Mouse (Mus musculus): Measurements from ENCODE around the gene Bmpr1a.
A peak's percentile ranks its signal among the peaks of the same experiment; 100 is the strongest.
"Not testable (repeated sequence)": the region's sequence is repeated elsewhere in the genome, so short reads cannot be mapped to it uniquely, and the experiment has no call there.

The Bmpr1a gene

DNA sequence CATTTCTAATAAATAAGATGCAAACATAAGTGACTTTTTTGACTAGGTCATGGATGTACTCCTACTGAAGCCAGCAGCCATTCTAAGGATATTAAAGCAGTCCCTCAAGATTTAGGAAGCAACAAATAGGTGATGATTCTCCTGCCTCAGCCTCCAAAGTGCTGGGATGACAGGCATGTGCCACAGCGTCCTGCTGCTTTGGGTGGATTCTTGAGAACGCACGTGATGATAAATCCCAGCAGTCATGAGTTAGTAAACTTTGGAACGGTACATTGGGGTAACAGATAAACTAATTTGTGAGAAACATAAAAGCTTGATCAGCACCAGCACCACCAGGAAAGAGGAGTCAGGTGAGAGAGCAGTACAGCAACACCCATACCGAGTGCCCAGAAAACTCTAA lies 52.7 kb downstream of the Bmpr1a start:
- no peak for DNase-seq (ENCODE audit: low spot score in 2 of 2)

DNA sequence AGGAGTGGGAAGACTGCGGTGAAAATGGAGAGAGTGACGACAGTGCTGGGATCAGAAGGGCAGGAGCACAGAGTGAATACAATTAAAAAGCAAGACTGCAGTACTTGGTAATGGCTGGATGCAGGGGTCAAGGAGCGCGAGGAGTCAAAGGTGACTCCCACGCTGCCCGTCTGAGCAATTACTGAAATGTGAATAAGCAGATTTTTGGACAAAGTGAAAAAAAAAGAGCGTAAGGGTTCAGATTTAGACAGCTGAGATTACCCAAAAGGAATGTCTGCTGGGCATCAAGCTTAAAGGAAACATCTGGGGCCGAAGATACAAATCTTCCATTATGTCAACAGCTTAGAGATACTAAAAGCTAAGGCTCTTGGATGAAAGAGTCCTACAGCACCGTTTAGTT lies 53.3 kb downstream of the Bmpr1a start:
- DNase-seq (ENCODE audit: low spot score in 2 of 2), result no peak

DNA sequence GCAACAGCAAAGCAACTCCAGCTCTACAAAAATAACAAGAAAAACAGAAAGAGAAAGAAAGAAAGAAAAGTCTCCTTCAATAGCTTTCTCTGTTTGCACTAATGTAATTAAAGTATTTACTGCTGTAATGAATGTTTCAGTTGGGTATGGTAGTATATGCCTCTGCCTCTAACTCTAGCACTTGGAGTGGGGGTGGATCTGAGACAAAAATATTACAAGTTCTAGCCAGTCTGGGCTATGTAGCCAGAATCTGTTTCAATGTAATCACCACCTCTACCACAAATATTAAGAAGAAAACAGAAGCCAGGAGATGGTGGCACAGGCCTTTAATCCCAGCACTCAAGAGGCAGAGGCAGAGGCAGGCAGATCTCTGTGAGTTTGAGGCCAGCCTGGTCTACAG lies 54.7 kb downstream of the Bmpr1a start:
- DNase-seq (ENCODE audit: low spot score in 2 of 2), result no peak

DNA sequence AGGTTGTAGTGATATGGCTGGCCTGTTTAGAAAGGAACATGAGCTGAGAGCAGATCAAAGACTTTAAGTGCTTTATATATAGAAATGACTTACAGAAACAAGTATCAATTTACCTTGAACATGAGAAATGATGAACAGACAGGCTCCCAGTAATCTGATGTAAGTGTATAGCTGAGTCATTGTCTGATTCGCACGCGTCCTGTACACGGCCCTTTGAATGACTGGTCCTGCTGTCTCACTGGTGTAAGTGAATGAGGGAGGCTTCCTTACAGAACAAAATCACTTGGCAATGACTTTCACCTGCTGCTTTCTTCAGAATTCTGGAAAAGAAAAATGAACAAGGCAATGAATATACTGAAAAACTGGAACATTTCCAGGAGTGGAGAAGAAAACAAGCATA lies 55.5 kb downstream of the Bmpr1a start:
- DNase-seq (ENCODE audit: low spot score in 2 of 2), result no peak

DNA sequence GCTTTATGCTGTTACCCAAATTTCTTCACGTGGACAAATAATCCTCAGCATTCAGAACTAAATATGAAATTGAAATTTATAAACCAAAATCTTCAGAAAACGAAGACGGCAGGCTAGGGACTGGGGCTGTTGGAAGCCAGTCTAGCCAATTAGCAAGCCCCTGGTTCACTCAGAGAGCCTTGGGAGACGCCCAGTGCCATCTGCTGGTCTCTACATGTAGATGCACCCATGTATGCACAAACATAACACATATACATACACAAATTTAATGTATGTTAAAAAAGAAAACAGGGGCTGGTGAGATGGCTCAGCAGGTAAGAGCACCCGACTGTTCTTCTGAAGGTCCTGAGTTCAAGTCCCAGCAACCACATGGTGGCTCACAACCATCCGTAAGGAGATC lies 56.5 kb downstream of the Bmpr1a start:
- no peak for DNase-seq (ENCODE audit: low spot score in 2 of 2)

DNA sequence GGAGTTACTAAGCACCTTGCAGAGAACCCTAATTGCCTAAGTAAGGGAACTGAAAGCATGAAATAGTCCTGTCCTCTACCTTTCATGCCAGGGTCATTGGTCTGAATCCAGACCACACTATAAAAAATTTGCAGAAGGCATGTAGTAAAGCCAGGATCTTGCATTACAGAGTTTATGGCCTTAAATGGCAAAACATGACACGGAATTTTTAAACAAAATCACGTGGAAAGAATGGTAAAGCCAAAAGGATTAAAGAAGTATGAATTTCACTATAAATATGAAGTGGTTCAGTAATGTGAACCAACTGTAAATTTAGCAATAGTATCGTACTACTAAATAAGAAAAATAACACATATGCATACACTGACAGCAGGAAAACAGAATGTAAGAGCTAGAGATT lies 57.8 kb downstream of the Bmpr1a start:
- no peak for DNase-seq (ENCODE audit: low spot score in 2 of 2)

DNA sequence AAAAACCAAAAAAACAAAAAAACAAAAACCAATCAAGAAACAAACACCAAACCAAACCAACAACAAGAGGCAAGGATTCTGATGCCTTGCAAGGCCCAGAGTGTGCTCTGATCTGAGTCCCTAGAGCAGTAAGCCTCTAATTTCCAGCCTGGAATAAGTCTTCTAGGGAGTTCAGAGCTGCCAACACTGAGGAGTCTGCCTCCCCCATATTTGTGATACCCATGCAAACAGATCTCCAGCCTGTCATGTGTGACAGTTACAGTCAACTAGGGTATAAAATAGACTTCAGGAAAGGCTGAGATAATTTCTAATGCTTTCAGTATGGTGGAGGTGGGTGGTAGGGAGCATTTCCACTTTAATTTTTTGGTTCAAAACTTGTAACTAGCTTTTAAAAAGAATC lies 58.2 kb downstream of the Bmpr1a start:
- DNase-seq (ENCODE audit: low spot score in 2 of 2), result no peak

DNA sequence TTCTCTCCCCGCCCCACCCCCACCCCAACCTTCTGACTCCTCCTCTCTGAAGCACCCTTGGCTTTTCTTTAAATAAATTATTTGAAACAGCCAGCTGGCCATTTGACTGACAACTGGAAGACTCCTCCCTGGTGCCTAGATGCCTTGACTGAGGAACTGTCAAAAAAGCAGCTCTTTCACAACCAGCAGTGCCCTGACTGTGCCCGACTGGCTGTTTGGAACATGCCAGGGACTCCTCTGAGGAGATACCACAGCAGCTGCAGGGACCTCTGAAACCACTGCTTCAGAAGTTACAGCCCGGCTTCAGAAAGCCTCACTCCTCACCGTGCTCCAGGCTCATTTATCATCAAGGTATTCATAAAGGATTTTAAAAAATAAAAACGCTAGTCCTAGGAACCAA lies 58.8 kb downstream of the Bmpr1a start:
- peak in 1 of 2 experiments; percentile 6 for DNase-seq (ENCODE audit: low spot score in 2 of 2)

DNA sequence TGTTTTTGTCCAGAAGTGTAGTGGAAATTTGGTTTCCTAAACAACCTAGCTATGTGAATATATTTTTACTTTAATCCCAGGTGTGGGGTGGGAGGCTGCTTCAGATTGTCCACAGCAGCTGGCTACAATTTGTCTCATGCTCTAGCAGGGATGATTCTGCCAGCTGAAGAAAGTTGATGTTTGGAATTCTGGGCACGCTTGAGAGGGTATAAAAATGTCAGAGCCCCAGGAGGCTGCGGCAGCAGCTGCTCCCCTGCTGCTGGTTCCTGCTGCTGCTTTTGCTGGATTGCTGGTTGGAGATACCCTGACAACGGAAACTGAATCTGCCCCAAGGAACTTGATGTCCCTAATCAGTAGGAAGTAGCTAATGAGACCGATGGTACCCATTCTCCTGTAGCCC lies 60.6 kb downstream of the Bmpr1a start:
- no peak for DNase-seq (ENCODE audit: low spot score in 2 of 2)

DNA sequence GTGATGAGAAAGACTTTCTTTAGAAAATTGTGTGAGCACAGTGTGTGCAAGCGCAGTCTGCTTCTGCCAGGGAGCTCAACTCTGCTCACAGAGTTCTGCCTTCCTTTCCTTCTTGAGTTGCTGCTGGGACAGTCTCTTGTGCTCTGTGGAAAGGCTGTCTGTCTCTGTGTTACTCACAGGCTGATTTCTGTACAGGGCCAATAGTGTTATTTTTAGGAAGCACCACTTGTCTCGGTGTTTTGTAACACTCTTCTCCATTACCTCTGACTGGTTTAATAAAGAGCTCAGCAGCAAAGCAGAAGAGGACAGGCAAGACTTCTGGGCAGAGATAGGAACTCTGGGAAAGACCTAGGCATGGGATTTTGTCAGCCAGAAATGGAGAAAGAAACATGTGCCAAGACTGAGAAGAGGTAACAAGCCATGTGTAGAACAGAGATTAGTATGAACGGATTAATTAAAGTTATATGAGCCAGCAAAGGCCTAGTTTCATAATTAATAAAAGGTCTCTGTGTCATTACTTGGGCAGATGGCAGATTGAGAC lies 62.5 kb downstream of the Bmpr1a start:
- no peak for DNase-seq (ENCODE audit: low spot score in 2 of 2)

DNA sequence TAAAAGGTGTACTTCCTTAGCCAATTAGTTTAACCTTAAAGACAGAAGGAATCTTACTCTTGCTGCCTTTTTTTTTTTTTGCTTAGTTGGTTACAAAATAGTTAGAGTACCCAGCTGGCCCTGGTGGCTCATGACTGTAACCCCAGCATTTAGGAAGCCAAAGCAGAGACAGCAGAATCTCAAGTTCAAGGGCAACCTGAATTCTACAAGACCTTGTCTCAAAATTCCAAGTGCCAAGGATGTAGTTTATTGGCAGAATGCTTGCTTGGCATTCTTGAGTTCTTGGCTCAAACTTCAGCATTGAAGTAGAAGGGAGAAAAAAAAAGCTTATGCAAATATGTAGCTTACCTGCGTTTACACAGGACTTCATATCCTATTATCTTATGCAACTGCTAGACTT lies 74.1 kb downstream of the Bmpr1a start:
- no peak for DNase-seq (ENCODE audit: low spot score in 2 of 2)

DNA sequence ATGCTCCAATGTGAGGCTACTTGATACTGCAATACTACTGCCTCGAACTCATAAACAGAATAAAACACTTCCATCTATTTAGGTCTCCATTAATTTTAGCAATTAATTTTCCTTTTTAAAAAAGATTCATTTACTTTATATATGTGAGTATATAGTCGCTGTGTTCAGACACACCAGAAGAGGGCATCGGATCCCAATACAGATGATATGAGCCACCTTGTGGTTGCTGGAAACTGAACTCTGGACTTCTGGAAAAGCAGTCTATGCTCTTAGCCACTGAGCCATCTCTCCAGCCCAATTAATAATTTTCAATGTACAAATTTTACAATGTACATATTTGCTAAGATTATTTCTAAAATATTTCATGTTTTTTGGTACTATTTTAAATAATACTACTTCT lies 74.9 kb downstream of the Bmpr1a start:
- no peak for DNase-seq (ENCODE audit: low spot score in 2 of 2)

DNA sequence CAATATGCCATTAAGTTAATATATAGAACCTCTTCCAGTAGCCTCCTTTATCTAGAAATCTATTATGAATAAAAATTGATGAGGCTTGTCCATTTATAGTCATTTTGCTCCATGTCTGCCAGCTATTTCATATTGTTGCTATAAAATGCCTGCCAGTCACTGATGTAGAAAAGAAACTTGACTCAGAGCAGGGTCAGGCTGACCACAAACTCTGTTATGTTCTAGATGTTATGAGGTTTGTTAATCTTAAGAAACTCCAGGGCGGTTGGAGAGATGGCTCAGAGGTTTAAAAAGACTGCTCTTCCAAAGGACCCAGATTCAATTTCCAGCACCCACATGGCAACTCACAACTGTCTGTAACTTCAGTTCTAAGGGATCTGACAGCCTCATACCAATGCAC lies 82.1 kb downstream of the Bmpr1a start:
- no peak for DNase-seq (ENCODE audit: low spot score in 2 of 2)

DNA sequence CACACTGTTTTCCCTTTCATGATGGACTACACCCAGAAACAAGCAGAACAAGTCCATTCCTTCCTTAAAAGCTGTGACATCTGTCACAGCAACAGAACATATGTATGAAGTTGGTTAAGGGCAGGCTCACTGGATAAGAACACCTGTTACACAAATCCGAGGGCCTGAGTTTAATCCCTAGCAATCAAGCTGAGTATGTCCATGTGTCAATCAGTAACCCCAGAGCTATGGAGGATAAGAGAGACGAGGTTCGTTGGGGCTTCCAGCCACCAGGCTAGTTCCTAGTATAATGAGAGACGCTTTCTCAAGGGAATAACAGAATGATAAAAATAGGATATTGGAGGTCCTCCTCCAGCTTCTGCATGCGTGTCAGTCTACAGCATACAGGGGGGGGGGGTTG lies 85.6 kb downstream of the Bmpr1a start:
- DNase-seq (ENCODE audit: low spot score in 2 of 2), result no peak

DNA sequence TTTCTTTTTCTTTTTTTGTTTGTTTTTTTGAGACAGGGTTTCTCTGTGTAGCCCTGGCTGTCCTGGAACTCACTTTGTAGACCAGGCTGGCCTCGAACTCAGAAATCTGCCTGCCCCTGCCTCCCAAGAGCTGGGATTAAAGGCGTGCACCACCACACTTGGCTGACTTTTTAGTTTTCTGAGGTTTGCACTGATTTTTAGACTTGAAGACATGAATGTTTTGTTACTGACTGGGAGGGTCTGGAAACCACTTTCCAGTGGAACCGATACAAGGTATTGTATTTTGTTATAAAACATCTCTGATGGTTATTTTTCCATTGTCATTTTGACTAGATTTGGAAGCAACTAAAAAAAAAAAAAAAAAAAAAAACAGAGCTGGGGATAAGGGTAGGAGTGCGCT lies 86.2 kb downstream of the Bmpr1a start:
- not testable (repeated sequence) for DNase-seq (ENCODE audit: low spot score in 2 of 2)

DNA sequence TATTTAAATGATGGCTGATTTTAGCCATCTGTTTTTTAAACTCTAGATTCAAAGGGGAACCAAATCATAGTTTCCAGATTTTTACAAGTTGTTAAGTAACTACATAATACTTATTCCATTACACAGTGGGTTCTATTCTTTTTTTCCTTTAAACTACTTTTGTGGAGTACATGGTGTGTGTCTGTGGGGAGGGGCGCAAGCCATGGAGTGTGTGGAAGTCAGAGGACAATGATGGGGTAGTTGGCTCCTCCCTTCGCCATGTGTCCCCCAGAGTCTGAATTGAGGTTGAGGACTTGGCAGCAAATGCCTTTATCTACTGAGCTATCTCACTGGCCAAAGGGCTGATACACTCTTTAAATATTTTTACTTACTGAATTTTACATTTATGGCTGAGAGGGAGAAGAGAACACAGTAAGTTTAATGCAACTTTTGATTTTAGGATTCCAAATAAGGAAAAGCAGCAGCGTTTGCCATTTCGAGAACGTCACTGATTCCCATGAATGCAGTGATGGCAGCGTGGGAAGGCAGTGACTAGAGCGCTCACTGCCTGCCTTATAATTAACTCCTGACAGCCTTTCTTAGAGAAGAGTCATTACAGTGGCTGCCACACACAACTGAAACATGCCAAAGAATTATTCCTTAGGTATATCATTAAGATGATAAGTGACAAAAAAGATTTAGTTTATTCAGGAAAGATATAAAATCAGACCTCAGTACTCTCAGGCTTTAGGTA lies 90.8 kb downstream of the Bmpr1a start:
- DNase-seq (ENCODE audit: low spot score in 2 of 2), result no peak

DNA sequence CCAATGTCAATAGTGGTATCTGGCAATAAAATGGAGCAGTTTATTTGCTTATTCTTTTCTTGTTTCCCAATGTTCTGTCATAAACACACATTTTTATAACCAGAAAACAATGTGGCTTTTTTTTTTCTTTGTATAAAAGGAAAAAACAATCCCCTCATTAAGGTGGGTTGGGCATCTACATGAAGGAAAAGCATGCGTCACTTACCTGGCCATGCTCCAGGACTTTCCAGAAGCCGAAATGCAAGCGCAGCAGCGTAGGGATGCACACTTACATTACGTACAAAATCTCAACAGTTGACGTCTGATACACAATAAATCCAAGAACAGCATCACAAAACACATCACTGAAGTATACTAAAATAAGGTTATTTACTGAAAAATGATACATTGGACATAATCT lies 92.4 kb downstream of the Bmpr1a start:
- DNase-seq (ENCODE audit: low spot score in 2 of 2), result no peak

DNA sequence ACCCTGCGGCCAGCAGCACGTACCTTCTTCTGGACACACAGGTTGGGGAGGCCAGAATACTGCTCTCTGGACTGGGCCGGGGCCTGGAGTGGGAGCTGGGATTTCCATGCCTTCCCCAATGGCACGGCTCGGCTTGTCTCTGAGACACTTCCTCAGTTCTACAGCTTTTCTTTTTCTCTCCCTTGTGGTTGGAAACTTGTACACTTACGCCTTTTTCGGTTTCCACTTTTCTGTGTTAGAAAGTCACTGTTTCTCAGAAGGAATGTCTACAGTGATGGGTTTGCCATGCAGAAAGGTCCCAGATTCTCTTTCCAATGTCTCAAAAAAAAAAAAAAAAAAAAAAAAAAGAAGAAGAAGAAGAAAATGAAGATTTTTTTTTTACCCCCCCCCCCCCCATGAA lies 99.7 kb downstream of the Bmpr1a start:
- no peak for DNase-seq (ENCODE audit: low spot score in 2 of 2)

DNA sequence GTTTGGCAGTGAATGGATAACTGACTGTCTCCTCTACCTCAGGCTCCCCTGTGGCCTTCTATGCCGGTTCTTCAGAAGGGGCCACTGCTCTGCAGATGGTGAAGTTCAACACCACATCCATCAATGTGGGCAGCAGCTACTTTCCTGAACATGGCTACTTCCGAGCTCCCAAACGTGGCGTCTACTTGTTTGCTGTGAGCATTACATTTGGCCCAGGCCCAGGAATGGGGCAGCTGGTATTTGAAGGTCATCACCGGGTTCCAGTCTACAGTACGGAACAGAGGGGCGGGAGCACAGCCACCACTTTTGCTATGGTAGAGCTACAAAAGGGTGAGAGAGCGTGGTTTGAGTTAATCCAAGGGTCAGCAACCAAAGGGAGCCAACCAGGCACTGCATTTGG lies 100.3 kb downstream of the Bmpr1a start:
- DNase-seq (ENCODE audit: low spot score in 2 of 2), result no peak

DNA sequence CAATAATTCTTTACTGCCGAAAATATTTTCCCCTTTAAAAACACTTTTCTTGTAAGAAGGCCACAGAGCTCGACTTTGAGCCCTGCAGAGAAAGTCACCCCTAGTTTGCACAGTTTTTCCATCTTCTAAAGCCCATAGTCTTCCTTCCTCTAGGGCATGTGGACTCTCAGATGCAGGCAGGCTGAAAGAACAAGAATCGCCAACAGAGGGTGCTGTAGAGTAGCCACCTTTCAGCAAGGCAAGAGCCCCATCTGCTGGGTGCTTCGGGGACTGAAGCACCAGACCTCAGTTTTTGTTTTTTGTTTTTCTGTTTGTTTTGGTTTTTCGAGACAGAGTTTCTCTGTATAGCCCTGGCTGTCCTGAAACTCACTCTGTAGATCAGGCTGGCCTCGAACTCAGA lies 102.0 kb downstream of the Bmpr1a start:
- peak; percentile 74 for DNase-seq (ENCODE audit: low spot score in 2 of 2)

DNA sequence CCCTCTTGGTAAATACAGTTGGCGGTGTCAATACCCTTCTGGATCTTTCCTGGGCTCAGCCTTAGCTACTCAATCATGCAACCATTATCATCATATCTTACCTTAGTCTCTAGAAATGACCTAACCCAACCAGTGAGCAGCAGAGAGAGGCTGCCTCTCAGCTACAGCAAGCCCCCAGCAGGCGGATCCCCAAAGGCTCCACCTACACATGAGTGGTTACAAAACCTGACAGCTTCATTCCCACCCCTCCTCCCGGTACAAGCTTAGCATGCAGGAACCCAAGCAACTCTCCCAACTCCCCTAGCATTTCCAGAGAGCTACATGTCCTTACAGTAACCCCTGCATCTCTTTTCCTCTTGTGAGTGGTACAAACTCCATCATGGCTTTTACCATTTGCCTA lies 103.1 kb downstream of the Bmpr1a start:
- DNase-seq (ENCODE audit: low spot score in 2 of 2), result no peak

DNA sequence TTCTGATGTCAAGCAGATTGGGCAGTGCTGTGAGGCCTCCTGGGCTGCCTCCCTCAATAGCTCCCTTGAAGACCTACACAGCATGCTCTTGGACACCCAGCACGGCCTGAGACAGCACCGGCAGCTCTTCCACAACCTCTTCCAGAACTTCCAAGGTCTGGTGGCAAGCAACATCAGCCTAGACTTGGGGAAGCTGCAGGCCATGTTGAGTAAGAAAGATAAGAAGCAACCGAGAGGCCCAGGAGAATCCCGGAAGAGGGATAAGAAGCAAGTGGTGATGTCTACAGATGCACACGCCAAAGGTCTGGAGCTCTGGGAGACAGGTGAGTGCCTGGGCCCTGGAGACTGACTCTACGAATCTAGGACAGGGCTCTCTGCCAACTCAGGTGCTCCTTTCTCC lies 103.8 kb downstream of the Bmpr1a start:
- no peak for DNase-seq (ENCODE audit: low spot score in 2 of 2)

DNA sequence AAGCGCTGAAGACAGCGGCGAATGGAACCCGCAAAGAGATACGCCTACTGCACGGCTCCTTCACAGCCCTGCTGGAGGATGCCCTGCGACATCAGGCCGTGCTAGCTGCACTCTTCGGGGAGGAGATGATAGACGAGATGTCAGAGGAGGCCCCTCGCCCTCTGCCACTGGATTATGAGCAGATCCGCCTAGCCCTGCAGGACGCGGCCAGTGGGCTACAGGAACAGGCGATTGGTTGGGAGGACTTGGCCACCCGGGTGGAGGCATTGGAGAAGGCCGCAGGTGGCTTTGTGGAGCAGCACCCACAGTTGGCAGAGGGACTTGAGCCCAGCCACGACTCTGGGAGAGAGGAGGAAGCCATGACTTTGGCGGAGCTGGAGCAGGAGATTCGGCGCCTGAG lies 104.2 kb downstream of the Bmpr1a start:
- no peak for DNase-seq (ENCODE audit: low spot score in 2 of 2)

DNA sequence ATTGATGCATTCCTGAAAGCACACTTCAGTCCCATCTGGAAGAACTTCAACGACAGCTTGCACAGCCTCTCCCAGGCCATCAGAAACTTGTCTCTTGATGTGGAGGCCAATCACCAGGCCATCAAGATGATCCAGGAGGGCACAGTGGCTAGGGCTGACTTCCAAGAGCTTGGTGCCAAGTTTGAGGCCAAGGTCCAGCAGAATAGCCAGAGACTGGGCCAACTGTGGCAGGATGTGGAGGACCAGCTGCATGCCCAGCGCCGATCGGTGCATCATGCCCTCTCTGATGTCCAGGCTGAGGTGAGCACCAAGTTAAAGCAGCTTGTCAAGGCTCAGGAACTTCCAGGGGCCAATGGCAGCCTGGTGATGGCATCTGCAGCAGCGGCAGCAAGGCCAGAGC lies 105.3 kb downstream of the Bmpr1a start:
- peak in 1 of 2 experiments; percentile 27 for DNase-seq (ENCODE audit: low spot score in 2 of 2)
